Mouse (Mus musculus) olfactory bulb, adult 2 months (tissue): Measurements from ENCODE around the gene Gm11634.
"Not testable (repeated sequence)": the region's sequence is repeated elsewhere in the genome, so short reads cannot be mapped to it uniquely, and the experiment has no call there.

ENCODE experiments used
- CTCF ChIP-seq: fragments of 200-500 bp; IDR thresholded peaks from 2 replicates; pipeline ENCODE4 v1.5.1; 2012; ENCODE audit warnings: low read depth, mild to moderate bottlenecking, low read length, moderate library complexity; ENCODE audit not compliant: insufficient read depth
- POLR2A ChIP-seq: fragments of 200-500 bp; IDR thresholded peaks from 2 replicates; pipeline ENCODE4 v1.6.1; 2012; ENCODE audit warnings: mild to moderate bottlenecking, low read depth, low read length, moderate library complexity; ENCODE audit not compliant: insufficient read depth

DNA sequence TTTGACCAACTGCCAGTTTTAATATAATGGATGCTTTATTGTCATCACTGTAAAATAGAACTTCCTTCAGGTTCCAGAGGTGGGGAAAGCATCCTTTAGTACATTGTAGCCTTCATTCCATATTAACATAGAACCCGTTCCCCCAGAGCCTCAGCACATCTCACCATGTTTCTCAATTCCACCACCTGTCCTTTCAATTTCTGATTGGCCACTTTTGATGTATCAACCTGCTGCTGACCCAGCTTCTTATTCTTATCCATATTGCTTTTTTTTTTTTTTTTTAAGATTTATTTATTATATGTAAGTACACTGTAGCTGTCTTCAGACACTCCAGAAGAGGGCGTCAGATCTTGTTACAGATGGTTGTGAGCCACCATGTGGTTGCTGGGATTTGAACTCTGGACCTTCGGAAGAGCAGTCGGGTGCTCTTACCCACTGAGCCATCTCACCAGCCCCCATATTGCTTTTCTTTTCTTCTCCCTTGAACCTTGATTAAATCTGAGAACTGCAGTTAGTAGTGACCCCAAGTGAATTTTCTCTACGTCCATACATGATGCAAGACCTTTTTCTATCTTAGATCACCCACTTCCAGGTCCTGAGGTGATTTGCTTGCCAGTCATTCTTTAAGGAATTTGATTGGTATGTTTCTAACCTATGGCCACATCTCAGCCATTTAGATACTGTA lies 29.8 kb upstream of the Gm11634 start:
- TF ChIP-seq POLR2A, CTCF: not testable (repeated sequence)
